ENCODE assay signal across 11 mouse cellular contexts in the genomic region with DNA sequence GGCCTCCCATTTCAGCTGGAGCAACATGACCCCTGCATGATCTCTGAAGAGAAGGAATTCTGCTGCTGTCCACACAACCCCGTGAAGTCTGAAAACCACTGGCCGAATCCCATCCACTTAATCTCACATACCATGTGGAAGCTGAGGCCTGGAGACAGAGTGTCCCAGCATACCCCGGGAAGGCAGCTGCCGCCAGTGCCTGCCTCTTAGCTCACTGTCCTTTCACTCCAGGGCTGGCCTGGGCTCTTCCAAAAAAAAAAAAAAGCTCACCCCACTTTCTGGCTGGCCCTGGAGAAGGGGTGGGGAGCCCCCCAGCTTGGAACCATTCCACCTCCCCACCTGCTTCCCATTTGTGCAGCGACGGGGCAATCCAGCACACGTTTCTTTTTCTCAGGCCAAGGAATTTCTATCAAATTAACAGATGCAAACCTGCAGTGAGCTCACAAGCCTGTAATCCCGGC. TPM values are rescaled to one million over a fixed set of nuclear protein-coding genes. Genes with fewer than 3 reads are reported as not detected.
DNase-seq lines count a peak whose midpoint lies in the region; ATAC-seq lines count a peak whose summit lies in the region.
"Had no signal": no experiment of that assay in that cellular context is flagged by ENCODE, and none has a peak within 500 bp of the region (broad histone marks: within the 10 kb centered on the region; RNA-seq: fewer than 3 reads in every experiment).

No protein-coding gene starts in this region.

- H3K27me3 ChIP-seq in heart, embryonic 15.5 days: peaks cover 7% of the 10 kb centered on the region; the same call in 1 of the 2 replicates
- H3K27me3 ChIP-seq in stomach, embryonic 15.5 days (replicated peaks): no peaks in the 10 kb centered on the region
- H3K27me3 ChIP-seq: neural tube, embryonic 12.5 days had no signal

- peak; percentile 64; the same call in 1 of the 2 replicates for ATAC-seq in heart, embryonic 15.5 days (replicated peaks; ENCODE audit: insufficient number of reproducible peaks, insufficient read depth, low FRiP score, low read depth)
- ATAC-seq in stomach, embryonic 15.5 days (ENCODE audit: insufficient read depth, low FRiP score, low read depth): no peak
- no peak for ATAC-seq in CD4-positive, CD25-positive, alpha-beta regulatory T cell, adult 4 months

- H3K4me3 ChIP-seq in heart, embryonic 15.5 days: no peak overlapping the region
- H3K4me3 ChIP-seq in stomach, embryonic 15.5 days (replicated peaks): no peak overlapping the region
- H3K4me3 ChIP-seq: neural tube, embryonic 12.5 days had no signal

- H3K9ac ChIP-seq in heart, embryonic 15.5 days: no peak overlapping the region
- no peak overlapping the region for H3K9ac ChIP-seq in stomach, embryonic 15.5 days
- H3K9ac ChIP-seq: neural tube, embryonic 12.5 days had no signal

- H3K9me3 ChIP-seq in heart, embryonic 15.5 days (replicated peaks): no peaks in the 10 kb centered on the region
- H3K9me3 ChIP-seq in stomach, embryonic 15.5 days: no peaks in the 10 kb centered on the region
- H3K9me3 ChIP-seq: neural tube, embryonic 12.5 days had no signal

- no peak overlapping the region for H3K4me2 ChIP-seq in heart, embryonic 15.5 days
- H3K4me2 ChIP-seq in stomach, embryonic 15.5 days: no peak overlapping the region
- H3K4me2 ChIP-seq: neural tube, embryonic 12.5 days had no signal

- peaks cover 30% of the 10 kb centered on the region for H3K4me1 ChIP-seq in heart, embryonic 15.5 days (replicated peaks)
- H3K4me1 ChIP-seq in stomach, embryonic 15.5 days: peaks cover 21% of the 10 kb centered on the region

- WGBS in heart, embryonic 15.5 days: 24% methylated on average over 8 of the region's 8 CpGs
- 29% methylated on average over 8 of the region's 8 CpGs for WGBS in stomach, embryonic 15.5 days

- H3K27ac ChIP-seq in heart, embryonic 15.5 days: peak overlapping the region; percentile 53
- peak overlapping the region; percentile 69; the same call in 1 of the 2 replicates for H3K27ac ChIP-seq in stomach, embryonic 15.5 days
- H3K27ac ChIP-seq: macrophage; neural tube, embryonic 12.5 days had no signal

- intact Hi-C loops in left cerebral cortex, postnatal 4 days (cut with DNase I): no loop called here
- intact Hi-C loops in left cerebral cortex, postnatal 10 days (cut with DNase I): no loop called here

- no peaks in the 10 kb centered on the region for H3K36me3 ChIP-seq in heart, embryonic 15.5 days
- H3K36me3 ChIP-seq in stomach, embryonic 15.5 days: no peaks in the 10 kb centered on the region
- H3K36me3 ChIP-seq: neural tube, embryonic 12.5 days had no signal

- peak; percentile 49 to 56 for DNase-seq in cerebellum, postnatal 10 days
- DNase-seq in cerebellum, adult 11-12 months: no peak
- DNase-seq in left cerebral cortex, postnatal 4 days: peak; percentile 32
- no peak for DNase-seq in left cerebral cortex, postnatal 10 days (ENCODE audit: extremely low spot score in 1 of 2, low spot score in 2 of 2)
- DNase-seq in spleen, adult 12 weeks (ENCODE audit: low spot score): no peak
- DNase-seq: right cerebral cortex, postnatal 25 days had no signal

RNA-seq across cellular contexts. Expression of a gene that starts 32.9 kb away (rescaled TPM):
- 10 to 100 TPM; 61.6 to 73.2 TPM for total RNA-seq in left cerebral cortex, postnatal 4 days (2021)
- 10 to 100 TPM; 38.2 to 39.3 TPM for total RNA-seq in left cerebral cortex, postnatal 10 days (2021)
- 4.8 and 7.9 TPM in 2 replicates for polyA plus RNA-seq in heart, embryonic 15.5 days (2015; fragmentation: Nextera tagmentation; extraction: Ambion mirVana)
- polyA plus RNA-seq in stomach, embryonic 15.5 days (2015; fragmentation: Nextera tagmentation; extraction: Ambion mirVana): 10.3 and 10.9 TPM in 2 replicates
- polyA plus RNA-seq in CD4-positive, CD25-positive, alpha-beta regulatory T cell, adult 4 months (2017; shearing (Covaris generic)): not detected
- polyA plus RNA-seq: macrophage had no signal

Comparison
In these comparisons a context has a peak if more than half of its experiments do, and no peak if none do; other contexts are left out.
1. DNase-seq: peak in cerebellum, postnatal 10 days (2 of 2) and left cerebral cortex, postnatal 4 days (single experiment); none in cerebellum, adult 11-12 months (single experiment), left cerebral cortex, postnatal 10 days (0 of 2) and spleen, adult 12 weeks (single experiment).